Mouse (Mus musculus) lung, postnatal 0 days (tissue): ENCODE measurements around the gene Myo1e.

Source experiments
- CTCF ChIP-seq: IDR thresholded peaks from 2 replicates; pipeline ENCODE4 v1.5.1; 2016; ENCODE audit warnings: antibody characterized with exemption, mild to moderate bottlenecking
- EP300 ChIP-seq: IDR thresholded peaks from 2 replicates; pipeline ENCODE4 v1.6.1; 2016; ENCODE audit warnings: antibody characterized with exemption, mild to moderate bottlenecking, control low read depth

DNA sequence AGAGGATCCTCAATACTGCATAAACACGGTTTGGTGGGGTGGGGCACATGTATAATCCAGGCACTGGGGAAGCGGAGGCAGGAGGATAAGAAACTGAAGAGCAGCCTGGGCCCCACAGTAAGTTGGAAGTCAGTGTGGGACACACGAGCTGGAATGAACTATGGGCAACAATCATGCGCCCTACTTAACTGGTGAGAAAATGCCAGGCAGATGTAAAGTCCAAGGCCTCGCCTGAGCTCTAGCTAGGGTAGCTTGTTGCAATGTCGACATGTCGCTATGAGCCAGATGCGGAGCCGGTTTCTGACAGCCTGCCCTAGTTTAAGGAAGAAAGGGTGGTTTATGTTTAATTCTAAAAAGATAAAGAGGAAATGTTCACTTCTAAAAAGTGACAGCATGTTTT lies 37.9 kb downstream of the Myo1e start:
- TF ChIP-seq CTCF (no peak), EP300 (no peak)
